In genomic region chr11:21951657-21952237, GRCm38 (mm10) we compare ENCODE assay signal across 35 mouse cellular contexts. TPM values are rescaled to one million over a fixed set of nuclear protein-coding genes. Genes with fewer than 3 reads are reported as not detected.
DNase-seq lines count a peak whose midpoint lies in the region; ATAC-seq and TF ChIP-seq lines count a peak whose summit lies in the region.
"Had no signal": no experiment of that assay in that cellular context is flagged by ENCODE, and none has a peak within 500 bp of the region (broad histone marks: within the 10 kb centered on the region; RNA-seq: fewer than 3 reads in every experiment).

No protein-coding gene starts in this region.

- TF ChIP-seq POLR2A in myocyte (IDR thresholded peaks at IDR 0.05; ENCODE audit: insufficient read length, low read depth): no peak

- POLR2A ChIA-PET in Patski (lab: Charles Lee): no interaction called here

- H3K36me3 ChIP-seq in myocyte (ENCODE audit: control insufficient read depth, insufficient read depth): no peaks in the 10 kb centered on the region
- H3K36me3 ChIP-seq: forebrain, embryonic 10.5 days; hindbrain, embryonic 13.5 days; kidney, embryonic 15.5 days; limb, embryonic 13.5 days; liver, embryonic 13.5 days; neural tube, embryonic 15.5 days had no signal

- no peaks in the 10 kb centered on the region for H3K27me3 ChIP-seq in Patski
- no peaks in the 10 kb centered on the region for H3K27me3 ChIP-seq in myocyte (ENCODE audit: control insufficient read depth, insufficient read depth, insufficient read length)
- H3K27me3 ChIP-seq: CH12.LX; hindbrain, embryonic 13.5 days; kidney, embryonic 15.5 days; limb, embryonic 13.5 days; liver, embryonic 13.5 days; neural tube, embryonic 15.5 days had no signal

- ATAC-seq in Patski: peak; percentile 80
- ATAC-seq: forebrain, embryonic 16.5 days; lung, postnatal 0 days had no signal

- DNase-seq in adrenal gland, postnatal 36 days: peak; percentile 4 to 16
- DNase-seq in adrenal gland, adult 18-20 months (ENCODE audit: low spot score in 2 of 2): no peak
- DNase-seq in 3T3-L1 (ENCODE audit: low read depth, low spot score) (peak; percentile 87), Patski (ENCODE audit: low read depth, low spot score) (no peak)
- DNase-seq in layer of hippocampus, adult 9-11 months: no peak
- DNase-seq in cerebellum, adult 18-20 months: no peak
- DNase-seq: adrenal gland, postnatal 25 days; B cell, adult 2 months; cerebellum, adult 9-10 months; cerebellum, postnatal 36 days; gastrocnemius, adult 2 months; gastrocnemius, postnatal 36 days; heart, adult 18-20 months; heart, postnatal 36 days; kidney, adult 18-20 months; kidney, postnatal 25 days; liver, embryonic 13.5 days; lung, adult 18-20 months; midbrain, embryonic 14.5 days; spleen, adult 18-20 months; thymus, adult 18-20 months; thymus, postnatal 25 days had no signal

- no peak overlapping the region for H3ac ChIP-seq in myocyte (ENCODE audit: control insufficient read depth, insufficient read length)

- H3K4me2 ChIP-seq in myocyte (ENCODE audit: low read depth): no peak overlapping the region
- H3K4me2 ChIP-seq: heart, embryonic 11.5 days; hindbrain, embryonic 13.5 days; kidney, embryonic 15.5 days; limb, embryonic 13.5 days; liver, embryonic 13.5 days; neural tube, embryonic 15.5 days had no signal

- CTCF ChIA-PET in Patski (lab: Charles Lee): no interaction called here

- H3K79me2 ChIP-seq in myocyte (ENCODE audit: control insufficient read depth, insufficient read depth): no peaks in the 10 kb centered on the region

- no peak overlapping the region for H3K4me3 ChIP-seq in myocyte
- H3K4me3 ChIP-seq: forebrain, embryonic 10.5 days; gastrocnemius, adult 2 months; hindbrain, embryonic 13.5 days; kidney, embryonic 15.5 days; left cerebral cortex, adult 2 months; limb, embryonic 13.5 days; liver, embryonic 13.5 days; neural tube, embryonic 15.5 days had no signal

- no peak for TF ChIP-seq CTCF in Patski (IDR thresholded peaks at IDR 0.05)

- in situ Hi-C loops in Patski (cut with MboI; ENCODE audit: low pct_unique_long_range_greater_than_20kb): loop anchor here (10.0 kb wide), 1 partner anchor 1377 kb away; no protein-coding TSS in a partner anchor

TF ChIP-seq in myocyte, 11 proteins besides CTCF, POLR2A, EP300 and RAD21:
- TF ChIP-seq SRF (IDR thresholded peaks at IDR 0.05; ENCODE audit: control insufficient read depth, insufficient read length, low read depth): no peak
- peak in 1 of 3 experiments; percentile 9 for TF ChIP-seq MYOD1 (IDR thresholded peaks at IDR 0.05; ENCODE audit: control insufficient read depth in 1 of 3, insufficient read length in 2 of 3, low read depth in 2 of 3)
- TF ChIP-seq CEBPB (IDR thresholded peaks at IDR 0.05; ENCODE audit: insufficient read depth, poor library complexity, severe bottlenecking): peak; percentile 79
- no peak for TF ChIP-seq TCF3 (IDR thresholded peaks at IDR 0.05; ENCODE audit: insufficient read length, low read depth)
- no peak for TF ChIP-seq USF1 (IDR thresholded peaks at IDR 0.05; ENCODE audit: low read depth)
- no peak for TF ChIP-seq POLR2AphosphoS2 (IDR thresholded peaks at IDR 0.05; ENCODE audit: insufficient read length, low read depth)

RNA-seq across cellular contexts. Expression of gene Otx1, which starts 51.0 kb away (rescaled TPM):
- not detected for total RNA-seq in adrenal gland, postnatal 36 days (2021)
- total RNA-seq in adrenal gland, adult 18-20 months (2021): not detected
- 3.4 TPM for polyA plus RNA-seq in Patski (2021)
- 0.72 TPM for polyA plus RNA-seq in myocyte (2012; fragmentation: generic; extraction: Trizol)
- total RNA-seq: adrenal gland, postnatal 25 days; CH12.LX; ES-E14; gastrocnemius, adult 2 months; gastrocnemius, postnatal 36 days; heart, postnatal 36 days; monocyte, adult 5-6 weeks had no signal
- polyA plus RNA-seq: liver, embryonic 13.5 days; neural tube, embryonic 15.5 days had no signal

Comparison
In these comparisons a context has a peak if more than half of its experiments do, and no peak if none do; other contexts are left out.
1. DNase-seq: peak in adrenal gland, postnatal 36 days (2 of 2) and 3T3-L1 (single experiment); none in adrenal gland, adult 18-20 months (0 of 2), Patski (single experiment), layer of hippocampus, adult 9-11 months (single experiment) and cerebellum, adult 18-20 months (0 of 2).